Mouse (Mus musculus): ENCODE data around the gene Napa.

Gene Napa

GRCm38 (mm10) chr7:16098021-16099017 is at the start of gene Napa:
Gene Napa, plus strand, starts transcription at chr7:16098458.
- DNase-seq (ENCODE audit: low spot score): peak; percentile 99

- DNase-seq (ENCODE audit: low spot score): peak; percentile 37
Observed at GRCm38 (mm10) chr7:16048675-16049575, 49.3 kb upstream of the Napa start.

GRCm38 (mm10) chr7:16049576-16049915 is 48.7 kb upstream of the Napa start:
- no peak for DNase-seq (ENCODE audit: low spot score)

- DNase-seq (ENCODE audit: low spot score): no peak
Observed at GRCm38 (mm10) chr7:16050600-16050999, 47.7 kb upstream of the Napa start.

GRCm38 (mm10) chr7:16051883-16052595 is 46.2 kb upstream of the Napa start:
- peak; percentile 82 for DNase-seq (ENCODE audit: low spot score)

GRCm38 (mm10) chr7:16052684-16053083 is 45.6 kb upstream of the Napa start:
- peak; percentile 93 for DNase-seq (ENCODE audit: low spot score)

GRCm38 (mm10) chr7:16053105-16053504 is 45.2 kb upstream of the Napa start:
- DNase-seq (ENCODE audit: low spot score): no peak

- no peak for DNase-seq (ENCODE audit: low spot score)
Observed at GRCm38 (mm10) chr7:16054966-16055365, 43.3 kb upstream of the Napa start.

GRCm38 (mm10) chr7:16055665-16056064 is 42.6 kb upstream of the Napa start:
- DNase-seq (ENCODE audit: low spot score): peak; percentile 20

GRCm38 (mm10) chr7:16056459-16057135 is 41.7 kb upstream of the Napa start:
- peak; percentile 45 for DNase-seq (ENCODE audit: low spot score)

- DNase-seq (ENCODE audit: low spot score): peak; percentile 81
Observed at GRCm38 (mm10) chr7:16057136-16057534, 41.1 kb upstream of the Napa start.

- DNase-seq (ENCODE audit: low spot score): no peak
Observed at GRCm38 (mm10) chr7:16061219-16062098, 36.8 kb upstream of the Napa start, which contains the start of gene Zfp541. Gene Zfp541, plus strand, starts transcription at chr7:16061814.

- DNase-seq (ENCODE audit: low spot score): no peak
Observed at GRCm38 (mm10) chr7:16062099-16062420, 36.2 kb upstream of the Napa start.

GRCm38 (mm10) chr7:16063490-16063889 is 34.8 kb upstream of the Napa start:
- peak; percentile 28 for DNase-seq (ENCODE audit: low spot score)

GRCm38 (mm10) chr7:16070846-16071245 is 27.4 kb upstream of the Napa start:
- DNase-seq (ENCODE audit: low spot score): no peak

GRCm38 (mm10) chr7:16071906-16072305 is 26.4 kb upstream of the Napa start:
- no peak for DNase-seq (ENCODE audit: low spot score)

GRCm38 (mm10) chr7:16079947-16080346 is 18.3 kb upstream of the Napa start:
- no peak for DNase-seq (ENCODE audit: low spot score)

- DNase-seq (ENCODE audit: low spot score): no peak
Observed at GRCm38 (mm10) chr7:16080581-16080980, 17.7 kb upstream of the Napa start.

- DNase-seq (ENCODE audit: low spot score): no peak
Observed at GRCm38 (mm10) chr7:16083361-16083760, 14.9 kb upstream of the Napa start.

GRCm38 (mm10) chr7:16087587-16087986 is 10.7 kb upstream of the Napa start:
- no peak for DNase-seq (ENCODE audit: low spot score)

All from T-cell, adult 2 months (primary cell).